Mouse (Mus musculus): ENCODE data around the gene Tnfrsf1b.

- TF ChIP-seq CTCF (IDR thresholded peaks at IDR 0.05; ENCODE audit: insufficient read depth, low read length) (no peak), POLR2A (IDR thresholded peaks at IDR 0.05; ENCODE audit: borderline replicate concordance, extremely low read depth, low read depth, low read length) (no peak)
Observed at GRCm38 (mm10) chr4:145164111-145164510, 82.6 kb downstream of the Tnfrsf1b start.

Measured in lung, adult 2 months (tissue).